Mouse (Mus musculus) kidney, adult 11 months (tissue): ENCODE results near the gene Olfr510.
"Not testable (repeated sequence)": the region's sequence is repeated elsewhere in the genome, so short reads cannot be mapped to it uniquely, and the experiment has no call there.

Source experiments
- DNase-seq: peaks from one replicate; pipeline ENCODE4 v3.0.0; 2022

Olfr510 gene

DNA sequence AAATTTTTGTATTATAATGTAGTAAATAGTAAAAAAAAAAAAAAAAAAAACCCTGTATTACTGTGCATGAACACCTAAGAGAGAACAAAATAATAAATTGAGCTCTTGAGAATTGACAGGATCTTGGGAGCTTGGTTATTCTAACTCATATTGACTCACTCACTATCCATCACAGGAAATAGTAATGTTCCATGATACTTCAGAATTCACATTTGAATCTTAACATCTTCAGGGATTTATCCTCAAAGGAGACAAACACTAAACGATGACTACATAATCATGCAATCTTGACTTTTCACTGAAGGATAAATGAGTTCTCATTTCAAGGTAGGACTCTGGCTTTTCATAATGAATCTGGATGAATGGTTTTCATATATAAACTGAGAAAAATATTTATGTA lies at the start of gene Olfr510:
Gene Olfr510 (plus strand): TSS at position 301 of the 400 bp plus-strand sequence.
- DNase-seq = no peak

- DNase-seq = not testable (repeated sequence)
Observed at GRCm38 (mm10) chr7:108616781-108617180, 49.4 kb upstream of the Olfr510 start.

GRCm38 (mm10) chr7:108621514-108621913 lies 44.7 kb upstream of the Olfr510 start, which contains the start of gene Olfr507:
Gene Olfr507, plus strand, starts transcription at chr7:108621814.
- no peak for DNase-seq

DNA sequence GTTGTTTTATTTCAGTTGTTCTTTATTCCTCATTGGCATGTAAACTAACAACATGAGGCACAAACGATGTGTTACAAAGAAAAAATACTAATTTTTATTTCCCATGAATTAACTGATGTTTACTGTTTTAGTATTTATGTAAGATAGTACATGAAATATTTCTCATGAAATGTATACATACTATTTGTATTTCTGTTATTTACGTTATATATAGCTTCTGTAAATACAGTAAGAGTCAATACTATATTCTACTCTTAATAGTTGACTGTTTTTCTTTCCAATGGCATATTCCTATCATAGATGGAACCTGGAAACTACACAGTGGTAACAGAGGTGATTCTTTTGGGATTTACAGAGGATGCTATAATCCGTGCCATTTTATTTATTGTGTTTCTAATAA lies 36.5 kb upstream of the Olfr510 start, which contains the start of gene Olfr508:
Gene Olfr508 (plus strand): TSS at position 301 of the 400 bp plus-strand sequence.
- DNase-seq = no peak

DNA sequence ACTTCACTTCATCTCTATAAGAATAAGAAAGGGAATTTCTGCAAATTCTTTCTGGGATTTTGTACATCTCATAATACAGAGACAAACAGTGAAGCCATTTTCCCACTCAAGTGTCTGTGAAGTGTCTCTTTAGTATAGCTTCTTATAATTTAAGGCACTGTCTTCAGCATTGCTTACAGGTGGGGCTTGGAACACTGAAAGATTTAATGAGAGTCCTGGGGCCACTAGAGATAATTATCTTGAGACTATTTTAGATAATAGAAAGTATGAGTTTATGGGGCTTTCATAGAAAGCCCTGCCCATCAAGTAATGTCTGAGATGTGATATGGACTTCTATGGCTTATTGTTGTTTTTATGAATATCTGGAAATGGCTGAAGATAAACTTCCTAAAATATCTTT lies 14.4 kb upstream of the Olfr510 start, which contains the start of gene Olfr509:
Gene Olfr509 (minus strand): TSS at position 101 of the 400 bp plus-strand sequence.
- no peak for DNase-seq

GRCm38 (mm10) chr7:108662419-108662818 lies 3.8 kb upstream of the Olfr510 start:
- no peak for DNase-seq

DNA sequence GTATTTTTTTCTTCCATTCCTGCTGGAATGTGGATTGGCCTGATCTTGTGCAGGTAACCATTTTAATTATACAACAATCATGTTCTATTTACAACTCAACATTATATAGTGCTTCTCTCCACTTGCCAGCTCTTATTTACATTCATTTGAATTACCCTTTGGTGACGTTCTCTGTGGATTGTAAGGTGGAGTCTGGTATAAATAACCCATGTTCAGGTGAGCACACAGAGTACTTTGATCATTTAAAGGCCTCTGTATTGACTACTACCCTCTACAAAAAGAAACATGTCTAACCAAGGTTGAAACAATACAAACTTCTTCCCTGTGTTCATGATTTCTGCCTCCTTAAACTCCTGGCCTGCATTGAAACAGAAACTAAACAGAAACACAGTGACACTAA lies 4.8 kb downstream of the Olfr510 start:
- no peak for DNase-seq

GRCm38 (mm10) chr7:108678886-108679285 lies 12.7 kb downstream of the Olfr510 start:
- no peak for DNase-seq

DNA sequence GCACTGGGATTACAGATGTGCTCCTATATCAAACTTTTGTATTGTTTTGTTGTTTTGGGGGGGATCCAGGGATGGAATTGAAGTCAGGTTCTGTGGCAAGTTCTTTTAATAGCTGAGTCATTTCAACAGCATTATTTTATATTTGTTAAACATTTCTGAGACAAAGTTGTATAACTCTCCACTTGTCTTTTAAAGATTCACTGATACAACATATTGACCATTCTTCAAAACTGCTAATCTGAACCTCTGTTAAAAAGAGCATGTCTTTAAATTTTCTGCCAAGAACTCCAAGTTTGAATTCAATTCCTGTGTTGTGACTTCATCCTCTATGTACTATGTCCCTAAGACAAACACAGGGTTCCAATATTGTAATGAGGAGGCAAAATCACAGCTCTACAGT lies 46.8 kb downstream of the Olfr510 start, which contains the start of gene Olfr512:
Gene Olfr512 (plus strand): TSS at position 301 of the 400 bp plus-strand sequence.
- DNase-seq = no peak
